Mouse (Mus musculus) ovary, postnatal 36 days (tissue): ENCODE data around the gene Galnt2.

ENCODE experiments used
- DNase-seq: peaks from one replicate; pipeline ENCODE4 v3.0.0; 2022; ENCODE audit warnings: low spot score, mixed read lengths

Gene Galnt2

DNA sequence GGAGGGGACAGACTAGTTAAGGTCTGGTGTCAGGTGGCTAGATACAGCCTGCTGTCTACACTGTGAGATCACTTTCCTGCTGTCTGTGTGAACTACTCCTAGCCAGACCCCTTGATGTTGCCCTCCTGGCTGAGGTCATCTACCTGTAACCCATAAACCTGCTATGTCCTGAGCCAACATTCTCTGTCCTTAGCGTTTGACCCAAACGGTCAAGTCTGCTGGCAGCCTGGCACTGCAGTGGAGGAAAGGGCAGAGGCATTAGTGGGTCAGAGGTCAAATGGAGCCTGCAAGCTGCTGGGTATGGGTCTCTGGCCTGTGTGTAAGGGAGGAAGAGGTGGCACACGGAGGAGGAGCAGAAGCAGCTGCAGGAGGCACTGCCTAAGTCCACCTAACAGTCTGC lies 41.6 kb downstream of the Galnt2 start:
- DNase-seq = no peak

DNA sequence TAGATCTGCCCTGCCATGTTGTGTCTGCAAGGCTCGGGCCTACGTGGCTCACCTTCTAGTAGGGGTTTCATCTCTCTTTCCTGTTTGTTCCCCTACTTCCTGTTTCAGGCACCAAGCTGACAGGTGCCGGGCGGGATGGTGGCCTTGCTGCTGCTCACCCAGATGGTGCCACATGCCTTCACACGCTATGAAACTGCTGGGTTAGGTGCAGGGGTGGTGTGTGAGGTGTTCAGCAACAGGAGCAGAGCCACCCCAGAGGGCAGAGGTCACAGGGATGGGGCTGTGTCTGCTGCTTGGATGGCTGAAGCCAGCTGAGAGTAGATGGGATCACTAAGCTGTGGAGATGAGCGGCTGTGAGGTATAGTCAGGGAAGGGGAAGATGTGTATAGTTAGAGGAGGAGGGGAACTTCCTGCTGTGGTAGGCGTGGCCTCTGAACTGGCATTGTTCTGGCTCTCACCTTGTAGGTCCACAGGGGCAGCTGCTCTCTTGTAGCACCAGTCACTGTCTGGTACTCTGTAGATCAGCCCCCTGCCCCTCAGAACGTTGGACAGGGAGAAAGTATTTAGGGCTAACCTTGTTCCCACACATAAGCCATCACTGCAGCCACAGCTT lies 42.5 kb downstream of the Galnt2 start:
- no peak for DNase-seq

DNA sequence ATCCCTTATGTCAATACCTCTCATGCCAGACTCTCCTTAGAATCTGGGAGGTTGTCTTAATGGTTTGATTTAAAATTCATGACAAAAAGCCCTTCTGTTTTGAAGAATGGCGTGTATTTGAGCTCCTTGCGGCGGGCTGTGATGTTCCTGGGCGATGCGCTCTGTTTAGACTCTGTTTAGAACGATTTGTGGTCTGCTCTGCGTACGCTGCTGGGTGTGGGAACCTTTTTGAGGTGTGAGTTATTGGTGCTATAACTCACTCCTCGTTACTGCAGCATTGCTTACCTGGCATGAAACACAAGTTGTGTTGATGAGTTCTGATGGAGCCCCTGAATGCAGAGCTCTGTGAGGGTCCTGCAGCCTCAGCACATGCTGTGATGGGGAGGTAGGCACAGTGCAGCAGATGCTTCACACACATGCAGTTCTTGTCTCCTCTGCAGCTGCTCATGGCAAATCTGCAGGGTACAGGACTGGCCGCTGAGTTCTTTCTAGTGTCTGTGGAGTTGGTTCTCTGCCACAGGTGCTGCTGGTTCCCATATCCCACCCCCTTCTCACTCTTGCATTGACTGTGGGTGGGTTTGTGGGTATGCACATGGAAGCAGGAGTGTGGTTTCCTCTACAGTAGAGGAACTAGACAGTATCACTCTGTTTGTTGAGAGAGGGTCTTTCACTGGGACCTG lies 43.4 kb downstream of the Galnt2 start:
- no peak for DNase-seq

DNA sequence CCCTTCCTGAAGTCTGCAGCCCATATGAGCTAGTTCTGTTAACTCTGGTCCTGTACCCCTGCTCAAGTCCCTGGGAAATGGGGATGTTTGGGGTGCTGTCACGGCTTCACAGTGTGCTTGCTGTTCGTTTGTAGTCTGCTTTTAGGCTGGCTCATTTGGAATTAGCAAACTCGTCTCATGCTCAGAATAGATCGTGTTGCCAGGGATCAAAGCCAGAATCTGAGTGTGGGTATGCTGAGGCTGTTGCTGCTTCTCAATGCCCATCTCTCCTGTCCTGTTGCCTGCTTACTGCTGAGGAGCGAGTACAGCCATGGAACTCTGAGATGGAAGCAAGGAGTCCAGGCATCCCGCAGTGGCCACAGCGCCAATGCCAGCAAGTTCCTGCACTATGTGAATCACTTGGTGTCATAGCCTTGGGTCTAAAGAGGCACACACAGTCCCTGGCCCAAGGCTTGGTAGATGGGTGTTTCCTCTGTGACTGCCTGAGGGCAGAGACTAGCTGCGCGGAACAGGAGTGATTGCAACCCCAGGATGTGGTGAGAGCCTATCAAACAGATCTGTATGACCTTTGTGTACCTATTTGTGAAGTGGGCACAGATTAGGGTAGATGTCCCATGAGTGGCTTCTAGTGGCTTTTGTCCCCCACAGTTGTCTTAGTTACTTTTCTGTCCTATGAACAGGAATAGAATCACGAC lies 44.3 kb downstream of the Galnt2 start:
- no peak for DNase-seq

DNA sequence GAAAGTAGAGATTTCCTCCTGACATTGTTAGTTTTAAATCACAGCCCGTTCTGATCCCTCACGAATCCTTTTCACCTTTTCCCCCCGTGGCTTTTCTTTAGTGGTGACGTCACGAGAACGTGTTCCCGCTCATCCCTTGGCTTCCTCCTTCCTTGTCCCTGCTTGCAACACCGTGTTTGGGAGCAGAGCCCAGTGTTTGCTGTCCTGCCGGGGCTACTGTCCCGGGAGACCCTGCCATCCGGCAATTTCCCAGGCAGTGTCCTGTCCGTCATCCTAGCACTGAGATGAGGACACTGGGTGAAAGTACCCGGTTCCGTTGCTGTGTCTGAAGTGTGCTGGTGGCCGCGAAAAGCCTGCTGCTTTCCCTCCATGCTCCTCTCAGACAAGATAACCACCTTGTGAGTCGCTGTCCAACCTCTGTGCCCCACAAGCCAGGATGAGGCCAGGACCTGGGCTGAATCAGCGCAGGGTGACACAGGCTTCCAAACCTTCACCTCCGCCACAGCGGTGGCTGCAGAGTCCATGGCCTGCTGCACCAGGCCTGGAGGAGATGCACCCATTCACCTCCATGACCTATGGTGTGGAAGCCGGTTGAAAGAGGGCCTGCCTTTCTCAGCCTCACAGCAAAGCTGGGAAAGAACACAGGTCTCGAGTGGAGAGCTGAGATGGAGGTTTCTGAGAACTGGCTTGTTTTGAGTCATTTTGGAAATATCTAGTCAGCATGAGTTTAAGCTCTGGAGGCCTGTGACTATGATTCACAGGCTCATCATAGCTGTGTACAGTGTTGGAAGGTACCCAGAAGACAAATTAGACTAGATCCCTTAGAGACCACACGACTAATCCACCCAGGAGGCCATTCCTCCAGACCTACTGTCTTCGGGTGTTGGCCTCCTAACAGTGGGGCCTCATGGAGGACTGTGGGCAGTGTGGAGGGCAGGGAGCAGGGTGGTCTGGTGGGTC lies 47.0 kb downstream of the Galnt2 start:
- peak; percentile 44 for DNase-seq

DNA sequence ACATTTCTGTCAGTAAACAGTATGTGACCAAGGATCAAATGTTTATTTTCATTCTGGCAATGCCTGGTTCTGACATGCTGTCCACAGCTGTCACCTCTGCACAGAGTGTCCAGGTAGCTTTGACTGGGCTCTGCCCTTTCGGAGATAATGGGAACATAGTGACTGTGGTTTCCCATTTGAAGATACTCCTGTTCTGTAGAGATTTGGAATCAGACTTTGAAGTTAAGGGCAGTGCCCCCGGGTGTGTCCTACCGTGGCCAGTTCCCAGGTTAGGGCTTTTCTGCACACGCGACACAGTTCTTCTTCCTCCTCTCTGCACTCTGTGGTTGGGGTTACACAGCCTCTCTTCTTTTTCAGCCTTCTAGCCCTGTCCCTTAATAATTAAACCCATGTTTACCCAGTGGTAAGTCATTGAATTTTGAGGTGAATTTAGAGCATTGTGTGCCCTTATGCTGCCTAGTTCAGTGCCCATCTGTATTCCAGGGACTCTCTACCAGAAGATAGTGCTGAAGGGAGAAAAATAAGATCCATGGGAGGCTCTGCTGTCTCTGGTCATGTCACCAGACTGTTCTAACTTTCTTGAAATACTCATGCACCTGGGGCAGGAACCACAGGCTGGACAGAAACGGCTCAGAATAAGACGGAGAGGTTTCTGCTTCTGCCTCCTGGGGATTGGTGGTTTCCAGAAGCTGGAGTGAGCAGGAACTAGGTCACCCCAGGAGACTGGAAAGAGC lies 47.9 kb downstream of the Galnt2 start:
- no peak for DNase-seq

DNA sequence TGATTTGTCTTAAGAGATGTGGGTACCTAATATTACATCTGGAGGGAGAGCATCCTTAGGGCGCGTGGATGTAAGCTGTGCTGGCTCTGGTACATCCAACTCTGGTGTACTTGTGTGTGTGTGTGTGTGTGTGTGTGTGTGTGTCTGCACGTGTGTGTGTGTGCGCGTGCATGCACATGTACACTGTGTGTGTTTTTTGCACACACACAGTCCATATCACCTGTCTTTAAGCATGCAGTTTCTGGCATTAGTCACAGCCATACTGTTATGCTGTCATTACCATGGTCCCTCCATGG lies 48.4 kb downstream of the Galnt2 start:
- DNase-seq = no peak

DNA sequence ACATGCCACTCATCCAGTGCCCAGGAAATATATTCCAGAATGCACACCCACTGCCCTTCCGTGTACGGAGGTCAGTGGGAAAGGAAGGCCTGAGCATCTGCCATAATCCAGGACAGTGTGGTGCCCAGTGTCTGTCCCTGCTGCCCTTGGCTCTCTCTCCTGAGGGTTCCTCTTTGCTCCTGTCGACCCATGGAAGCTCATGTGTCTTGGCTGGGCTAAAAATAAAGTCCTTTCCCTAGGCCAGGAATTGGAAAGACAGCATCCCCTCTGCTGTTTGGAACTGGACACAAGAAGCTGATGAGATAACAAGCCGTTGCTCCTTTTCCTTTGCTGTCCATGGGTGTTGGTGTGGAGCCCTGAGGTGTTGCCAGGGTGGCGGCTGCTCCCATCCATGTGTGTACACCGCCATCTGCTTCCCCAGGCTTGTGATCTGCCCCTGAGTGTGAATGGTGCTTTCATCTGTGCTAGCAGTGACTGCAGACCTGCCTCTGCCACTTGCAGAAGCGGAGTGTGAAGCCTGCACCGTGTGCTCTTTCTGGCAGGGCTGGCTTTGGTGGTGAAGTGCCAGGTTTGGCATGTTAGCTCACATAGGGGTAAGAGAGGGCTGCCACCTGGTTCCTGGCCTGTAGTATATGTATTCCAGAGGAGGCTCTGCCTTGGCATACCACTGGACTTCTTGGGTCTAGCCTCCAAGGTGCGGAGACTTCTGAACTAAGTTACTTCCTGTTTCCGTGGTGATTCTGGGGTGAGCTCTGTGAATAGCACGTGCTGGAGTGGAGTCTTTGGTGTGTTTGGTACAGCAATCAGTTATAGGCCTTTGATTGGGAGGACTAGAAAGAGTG lies 50.7 kb downstream of the Galnt2 start:
- DNase-seq = no peak

DNA sequence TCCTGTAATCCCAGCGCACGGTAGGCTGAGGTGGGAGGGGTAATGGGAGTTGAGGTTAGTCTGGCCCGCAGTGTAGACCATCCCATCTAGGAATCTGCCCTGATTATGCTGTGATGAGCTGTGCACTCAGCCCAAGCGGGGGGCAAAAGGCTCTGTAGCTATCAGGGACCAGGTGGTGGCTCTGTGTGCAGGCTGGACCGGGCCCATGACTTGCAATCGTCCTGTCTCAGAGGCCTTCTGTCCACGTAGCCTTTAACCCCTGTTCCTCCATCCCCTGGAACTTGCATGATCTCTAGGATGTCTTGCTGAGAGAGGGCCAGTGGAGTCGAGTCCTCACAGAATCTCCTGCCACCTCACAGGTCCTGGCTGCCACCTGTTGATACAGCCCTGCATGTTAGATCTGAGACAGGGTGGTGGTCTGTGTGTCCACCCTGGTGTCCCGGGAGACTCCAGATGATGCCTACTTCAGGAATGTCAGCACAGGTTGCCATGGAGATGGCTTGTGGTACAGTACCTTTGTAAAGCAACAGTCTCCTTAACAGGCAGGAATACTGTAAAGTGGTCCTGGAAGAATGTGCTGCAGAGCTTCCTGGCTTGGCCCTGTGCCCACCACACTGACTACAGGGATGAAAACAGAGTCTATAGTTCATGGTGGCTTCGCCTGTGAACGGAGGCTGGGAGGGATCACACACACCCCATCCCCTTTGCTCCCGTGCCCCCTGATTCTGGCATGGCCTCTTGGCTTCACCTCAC lies 51.9 kb downstream of the Galnt2 start:
- no peak for DNase-seq

DNA sequence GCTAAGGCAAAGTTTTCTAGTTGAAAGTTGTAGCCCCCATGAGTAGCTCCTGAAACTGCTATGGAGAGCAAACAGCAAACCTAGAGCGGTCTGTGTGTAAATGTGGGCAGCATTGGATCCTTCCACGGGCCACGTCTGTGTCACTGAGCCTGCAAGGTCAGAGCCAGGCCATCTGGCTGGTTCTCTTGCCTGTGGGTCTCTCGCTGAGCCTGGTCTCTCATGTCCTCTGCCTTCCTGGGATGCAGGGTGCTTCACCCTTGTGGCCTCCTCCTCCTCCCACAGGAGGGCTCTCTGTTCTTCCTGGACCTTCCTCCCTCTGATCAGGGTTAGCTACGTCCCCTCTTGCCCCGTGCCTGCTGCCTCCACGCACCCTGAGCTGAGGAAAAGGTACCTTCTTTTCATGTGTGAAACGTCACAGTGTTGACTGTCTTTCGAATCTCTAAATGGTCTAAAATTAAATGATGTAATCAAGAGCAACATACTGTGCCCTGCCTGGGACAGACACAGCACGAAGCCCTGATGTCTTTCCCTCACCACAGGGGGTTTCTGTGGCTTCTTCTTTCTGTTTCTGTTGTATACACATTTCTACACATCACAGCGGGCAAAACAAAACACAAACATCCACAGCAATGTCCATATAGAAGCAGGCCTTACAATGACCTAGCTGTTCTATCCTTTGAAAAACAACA lies 52.6 kb downstream of the Galnt2 start:
- DNase-seq = no peak

DNA sequence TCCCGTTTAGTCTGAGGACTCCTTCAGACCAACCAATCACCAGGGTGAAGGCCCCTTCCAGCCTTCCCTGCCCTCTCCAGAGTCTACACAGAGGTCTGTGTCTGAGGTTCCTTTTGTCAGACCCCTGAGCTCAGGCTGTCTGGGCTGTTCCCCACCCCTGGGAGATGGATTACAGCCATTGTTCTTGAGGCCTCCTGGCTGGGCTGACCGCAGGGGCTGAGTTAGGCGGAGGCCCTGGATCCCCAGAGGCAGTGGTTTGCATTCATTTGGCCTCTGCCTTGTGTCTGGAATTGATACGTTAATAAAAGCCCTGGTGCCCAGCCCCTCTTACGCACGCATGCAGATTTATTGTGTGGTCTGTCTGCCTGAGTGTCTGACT lies 53.1 kb downstream of the Galnt2 start:
- no peak for DNase-seq

DNA sequence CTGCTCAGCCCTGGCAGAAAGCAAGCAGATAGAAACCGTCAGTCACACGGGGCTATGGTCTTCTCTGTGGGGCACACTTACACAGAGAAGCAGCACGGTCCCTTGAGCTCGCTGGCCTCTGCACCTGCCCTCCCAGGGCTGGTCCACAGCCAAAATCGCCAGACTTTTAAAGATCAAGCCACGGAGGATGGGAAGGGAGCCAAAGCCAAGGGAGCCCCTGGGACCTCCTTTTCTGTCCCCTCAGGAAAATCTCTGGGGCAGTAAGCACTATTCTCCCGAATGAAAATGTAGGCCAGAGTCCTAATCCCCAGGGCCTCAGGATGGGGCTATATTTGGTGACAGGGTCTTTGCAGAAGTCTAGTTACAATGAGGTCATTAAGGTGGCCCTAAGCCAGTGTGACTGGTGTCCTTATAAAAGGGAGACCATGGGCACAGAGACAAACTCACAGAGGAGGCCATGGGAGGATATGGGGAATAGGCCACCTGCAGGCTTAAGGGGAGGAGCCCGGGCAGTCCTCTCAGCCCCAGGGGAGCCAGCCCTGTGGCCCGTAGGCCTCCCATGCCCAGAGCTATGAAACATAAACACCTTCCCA lies 53.9 kb downstream of the Galnt2 start:
- no peak for DNase-seq

DNA sequence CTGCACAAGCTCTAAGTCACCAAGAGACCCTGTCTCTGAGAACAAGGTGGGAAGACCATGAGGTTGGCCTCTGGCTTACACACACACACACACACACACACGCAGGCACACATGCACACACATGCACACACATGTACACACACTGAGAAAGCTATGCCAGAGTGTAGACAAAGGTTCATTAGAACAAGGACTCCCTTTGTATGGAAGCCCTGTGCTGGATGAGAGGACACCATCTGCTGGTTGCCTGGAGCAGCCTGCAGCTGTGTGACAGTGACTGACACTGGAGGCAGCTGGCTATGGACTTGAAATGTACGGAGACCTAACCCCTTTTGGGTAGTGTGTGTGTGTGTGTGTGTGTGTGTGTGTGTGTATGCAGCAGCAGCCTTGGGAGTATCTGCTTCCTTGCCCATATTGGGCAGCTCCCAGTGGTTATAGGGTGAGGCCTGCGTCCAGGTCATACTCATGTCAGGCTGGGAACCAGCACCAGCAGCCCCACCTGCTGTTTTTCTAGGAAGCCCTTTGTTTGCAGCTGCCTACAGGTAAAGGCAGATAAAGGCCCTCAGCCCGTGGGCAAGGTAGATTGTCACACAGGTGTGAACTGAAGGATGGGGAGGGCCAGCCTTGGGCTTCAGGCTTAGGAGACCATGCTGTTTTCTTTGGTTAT lies 55.4 kb downstream of the Galnt2 start:
- no peak for DNase-seq

DNA sequence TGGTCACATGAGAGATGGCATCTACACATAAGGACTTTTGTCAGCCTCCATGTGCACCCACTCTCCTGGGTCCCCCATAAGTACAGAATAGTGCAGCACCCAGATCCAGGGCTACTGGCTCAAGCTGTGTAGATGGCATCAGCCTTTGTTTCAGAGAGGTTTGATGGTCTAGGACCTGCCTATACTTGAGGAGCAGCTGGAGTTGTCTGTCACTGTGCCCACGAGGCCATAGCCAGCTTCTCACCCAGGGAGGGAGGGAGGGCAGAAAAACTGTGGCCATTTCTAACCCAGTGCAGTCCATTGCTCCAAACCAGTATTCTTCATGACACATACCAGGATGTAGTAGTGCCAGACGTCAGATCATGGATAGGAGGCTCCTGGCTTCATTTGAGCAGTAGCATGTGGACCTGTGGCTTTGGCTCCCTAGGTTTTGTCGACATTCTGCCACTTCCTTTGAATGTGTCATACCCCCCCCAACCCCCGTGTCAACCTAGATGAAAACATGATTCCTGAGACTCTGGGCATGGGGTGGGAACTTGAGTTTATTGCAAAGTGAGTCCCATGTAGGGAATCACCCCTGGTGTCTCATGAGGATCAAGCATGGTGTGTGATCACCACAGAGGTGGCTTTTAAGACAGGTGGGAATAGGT lies 57.1 kb downstream of the Galnt2 start:
- DNase-seq = no peak

DNA sequence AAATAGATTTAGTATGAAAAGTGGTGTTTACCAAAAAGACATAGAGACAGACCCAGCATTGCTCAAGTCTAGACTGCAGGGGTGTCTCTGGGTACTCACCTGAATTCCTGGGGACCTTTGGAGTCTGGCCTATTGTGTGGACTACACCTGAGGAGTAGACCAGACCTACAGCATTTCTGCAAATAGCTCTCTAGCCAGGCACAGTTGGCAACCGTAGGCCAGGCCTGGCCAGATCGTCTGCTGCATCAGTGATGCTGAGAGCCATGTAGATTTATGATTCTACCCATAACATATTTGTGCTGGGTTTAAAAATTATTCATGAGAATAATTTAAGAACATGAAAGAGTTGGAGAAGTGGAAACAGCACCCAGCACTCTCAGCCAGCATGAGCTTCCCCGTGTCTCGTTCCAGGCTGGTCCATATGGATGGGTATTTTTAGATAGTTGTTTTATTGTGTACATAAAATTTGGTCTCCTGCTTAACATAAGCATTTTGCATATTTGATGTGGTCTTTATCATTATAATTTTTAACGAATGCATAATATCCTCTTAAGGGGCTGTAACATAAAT lies 58.4 kb downstream of the Galnt2 start:
- no peak for DNase-seq

DNA sequence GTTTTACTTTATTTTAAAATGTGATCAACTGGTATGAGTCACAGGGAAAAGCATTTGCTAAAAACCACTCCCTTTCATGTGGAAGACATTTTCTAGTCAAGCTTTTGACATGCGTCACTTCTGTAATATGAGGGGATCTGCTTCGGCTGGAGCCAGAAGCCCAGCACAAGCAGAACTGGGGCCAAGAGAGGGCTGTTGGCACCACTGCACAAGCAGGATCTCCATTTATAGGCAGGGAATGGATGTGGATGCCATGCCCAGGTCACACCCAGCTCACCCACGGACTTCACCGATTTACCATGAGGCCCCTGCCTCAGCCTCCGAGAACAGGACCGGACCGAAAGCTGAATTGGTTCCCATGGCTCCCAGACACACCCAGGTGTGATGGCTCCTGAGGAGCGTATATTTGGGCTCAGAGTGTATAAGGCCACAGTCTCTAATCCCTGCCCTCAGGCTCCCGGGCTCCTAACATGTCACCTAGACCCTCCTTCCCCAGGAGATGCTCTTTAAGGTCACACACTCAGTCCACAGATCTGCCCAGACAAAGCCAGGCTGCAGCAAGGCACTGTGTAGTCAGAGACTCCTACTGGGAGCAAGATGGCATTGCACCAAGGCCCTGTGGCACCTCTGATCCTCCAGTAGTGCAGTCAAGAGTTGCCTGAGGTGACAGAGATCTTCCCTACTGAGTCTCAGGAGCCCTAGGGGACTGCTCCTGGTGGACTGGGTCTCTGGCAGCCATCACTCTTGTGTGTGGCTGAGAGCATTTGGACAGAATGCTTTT lies 59.9 kb downstream of the Galnt2 start:
- DNase-seq = no peak

DNA sequence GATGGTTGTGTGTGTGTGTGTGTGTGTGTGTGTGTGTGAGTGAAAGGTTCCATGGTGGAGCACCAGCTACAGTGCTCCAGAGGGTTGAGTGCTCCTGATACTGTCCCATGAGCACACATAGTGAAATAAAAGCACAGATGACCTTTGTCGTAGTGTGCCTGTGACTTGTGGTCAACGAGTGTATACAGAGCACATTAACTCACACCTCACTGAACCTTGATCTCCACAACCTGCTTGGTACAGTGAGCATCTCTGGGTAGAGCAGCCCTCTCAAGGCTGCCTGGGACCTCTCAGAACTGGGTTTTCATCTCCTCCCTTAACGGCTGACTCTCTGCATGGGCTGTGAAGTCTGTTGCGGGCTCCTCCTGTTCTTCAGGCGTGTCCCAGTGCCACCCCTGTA lies 60.5 kb downstream of the Galnt2 start:
- no peak for DNase-seq
